ENCODE assay signal across 8 mouse cellular contexts in genomic region chr13:64161916-64162611, GRCm38 (mm10). TPM values are rescaled to one million over a fixed set of nuclear protein-coding genes. Genes with fewer than 3 reads are reported as not detected.
DNase-seq lines count a peak whose midpoint lies in the region; ATAC-seq and TF ChIP-seq lines count a peak whose summit lies in the region.

No protein-coding gene starts in this region.

- no peaks in the 10 kb centered on the region for H3K36me3 ChIP-seq in kidney, adult 2 months (ENCODE audit: control insufficient read depth, insufficient read depth, low read length)
- no peaks in the 10 kb centered on the region for H3K36me3 ChIP-seq in ES-E14 (ENCODE audit: control insufficient read depth, insufficient read depth, low read length, poor library complexity, severe bottlenecking)
- H3K36me3 ChIP-seq in embryonic facial prominence, embryonic 15.5 days: peaks cover 10% of the 10 kb centered on the region; the same call in 1 of the 2 replicates
- H3K36me3 ChIP-seq in hindbrain, embryonic 12.5 days: 0 out of 2 replicates have a peak, but pooled peaks cover 3% of the 10 kb centered on the region
- H3K36me3 ChIP-seq in macrophage (ENCODE audit: inconsistent target): no peaks in the 10 kb centered on the region
- no peaks in the 10 kb centered on the region for H3K36me3 ChIP-seq in stomach, postnatal 0 days (ENCODE audit: control insufficient read depth, insufficient read depth, low read length)

- TF ChIP-seq CTCF in kidney, adult 2 months (conservative IDR thresholded peaks at IDR 0.05; ENCODE audit: insufficient read depth, insufficient read length, low read depth, low read length): no peak
- no peak for TF ChIP-seq CTCF in stomach, postnatal 0 days (IDR thresholded peaks at IDR 0.05; ENCODE audit: low read depth)

- H3K9ac ChIP-seq in ES-E14 (ENCODE audit: insufficient read depth, low read depth, low read length, poor library complexity, severe bottlenecking): peak overlapping the region; percentile 78
- H3K9ac ChIP-seq in embryonic facial prominence, embryonic 15.5 days: peak overlapping the region; percentile 58
- H3K9ac ChIP-seq in hindbrain, embryonic 12.5 days: peak overlapping the region; percentile 87
- H3K9ac ChIP-seq in stomach, postnatal 0 days (ENCODE audit: low read length): peak overlapping the region; percentile 86

- TF ChIP-seq EP300 in stomach, postnatal 0 days (optimal IDR thresholded peaks at IDR 0.05): no peak

- under 1% methylated on average over 71 of the region's 71 CpGs for WGBS in kidney, adult 2 months
- WGBS in embryonic facial prominence, embryonic 15.5 days: under 1% methylated on average over 71 of the region's 71 CpGs
- 1% methylated on average over 71 of the region's 71 CpGs for WGBS in hindbrain, embryonic 12.5 days
- 1% methylated on average over 69 of the region's 71 CpGs for WGBS in macrophage (ENCODE audit: missing documents)
- under 1% methylated on average over 48 of the region's 71 CpGs for WGBS in stomach, postnatal 0 days

- DNase-seq in kidney, adult 2 months: no peak
- DNase-seq in kidney, postnatal 14 days: no peak
- no peak for DNase-seq in ES-E14 (ENCODE audit: low read depth, low spot score)
- DNase-seq in stomach, postnatal 0 days (ENCODE audit: low spot score): no peak
- DNase-seq in adrenal gland, postnatal 14 days: no peak

- H3K4me1 ChIP-seq in kidney, adult 2 months (ENCODE audit: control insufficient read depth, insufficient read depth, low read length): peaks cover 4% of the 10 kb centered on the region; the same call in 1 of the 2 replicates
- no peaks in the 10 kb centered on the region; a peak in 1 of 4 replicates for H3K4me1 ChIP-seq in ES-E14 (ENCODE audit: control insufficient read depth in 2 of 2, insufficient read depth in 2 of 2, low read length in 2 of 2, poor library complexity in 1 of 2)
- H3K4me1 ChIP-seq in embryonic facial prominence, embryonic 15.5 days: peaks cover 15% of the 10 kb centered on the region
- peaks cover 11% of the 10 kb centered on the region for H3K4me1 ChIP-seq in hindbrain, embryonic 12.5 days
- H3K4me1 ChIP-seq in stomach, postnatal 0 days (replicated peaks; ENCODE audit: control insufficient read depth, insufficient read depth): peaks cover 4% of the 10 kb centered on the region; the same call in 1 of the 2 replicates

- H3K9me3 ChIP-seq in ES-E14 (ENCODE audit: control insufficient read depth, insufficient read depth, low read depth, low read length): no peaks in the 10 kb centered on the region
- peaks cover 8% of the 10 kb centered on the region; the same call in 1 of the 2 replicates for H3K9me3 ChIP-seq in embryonic facial prominence, embryonic 15.5 days (replicated peaks)
- H3K9me3 ChIP-seq in hindbrain, embryonic 12.5 days (replicated peaks): peaks cover 12% of the 10 kb centered on the region; the same call in 1 of the 2 replicates
- no peaks in the 10 kb centered on the region for H3K9me3 ChIP-seq in stomach, postnatal 0 days (ENCODE audit: control insufficient read depth, low read length)

- peak overlapping the region; percentile 71 for H3K4me3 ChIP-seq in kidney, adult 2 months (ENCODE audit: insufficient read depth, low read depth, low read length)
- peak overlapping the region; percentile 71 to 88 for H3K4me3 ChIP-seq in ES-E14 (ENCODE audit: insufficient read depth in 1 of 2, low read depth in 1 of 2, low read length in 2 of 2, poor library complexity in 1 of 2, severe bottlenecking in 1 of 2)
- peak overlapping the region; percentile 78 for H3K4me3 ChIP-seq in embryonic facial prominence, embryonic 15.5 days (replicated peaks)
- H3K4me3 ChIP-seq in hindbrain, embryonic 12.5 days: peak overlapping the region; percentile 68
- peak overlapping the region; percentile 47 for H3K4me3 ChIP-seq in macrophage (ENCODE audit: inconsistent target)
- peak overlapping the region; percentile 81 for H3K4me3 ChIP-seq in stomach, postnatal 0 days (ENCODE audit: low read depth, low read length)

- peak; percentile 59 for ATAC-seq in embryonic facial prominence, embryonic 15.5 days (ENCODE audit: insufficient number of reproducible peaks, low FRiP score, low TSS enrichment, low read depth)
- peak; percentile 43 for ATAC-seq in hindbrain, embryonic 12.5 days (ENCODE audit: low FRiP score)
- ATAC-seq in stomach, postnatal 0 days (ENCODE audit: low FRiP score, low TSS enrichment): peak; percentile 72

- H3K4me2 ChIP-seq in embryonic facial prominence, embryonic 15.5 days (replicated peaks): peak overlapping the region; percentile 96
- peak overlapping the region; percentile 96 for H3K4me2 ChIP-seq in hindbrain, embryonic 12.5 days (replicated peaks)
- peak overlapping the region; percentile 96 for H3K4me2 ChIP-seq in stomach, postnatal 0 days (replicated peaks; ENCODE audit: low read depth)

- TF ChIP-seq POLR2A in kidney, adult 2 months (IDR thresholded peaks at IDR 0.05; ENCODE audit: low read depth, low read length): no peak

- no peaks in the 10 kb centered on the region for H3K27me3 ChIP-seq in kidney, adult 2 months (replicated peaks; ENCODE audit: control insufficient read depth, insufficient read depth, low read length)
- H3K27me3 ChIP-seq in embryonic facial prominence, embryonic 15.5 days: no peaks in the 10 kb centered on the region
- peaks cover 9% of the 10 kb centered on the region; the same call in 1 of the 2 replicates for H3K27me3 ChIP-seq in hindbrain, embryonic 12.5 days
- no peaks in the 10 kb centered on the region for H3K27me3 ChIP-seq in stomach, postnatal 0 days (ENCODE audit: control insufficient read depth, insufficient read depth, low read length)

- H3K79me2 ChIP-seq in macrophage (ENCODE audit: inconsistent target): peaks cover 10% of the 10 kb centered on the region; the same call in 1 of the 2 replicates

- in situ Hi-C loops in ES-E14 (cut with MboI; ENCODE audit: low sequenced_read_pairs in 2 of 2, unreplicated experiment in 2 of 2): no loop called here

- H3K27ac ChIP-seq in kidney, adult 2 months (ENCODE audit: insufficient read depth, low read depth, low read length): peak overlapping the region; percentile 45
- H3K27ac ChIP-seq in ES-E14 (ENCODE audit: insufficient read depth, low read depth, low read length, poor library complexity, severe bottlenecking) (no peak overlapping the region), macrophage (no peak overlapping the region)
- peak overlapping the region; percentile 85 for H3K27ac ChIP-seq in embryonic facial prominence, embryonic 15.5 days (replicated peaks)
- peak overlapping the region; percentile 90 for H3K27ac ChIP-seq in hindbrain, embryonic 12.5 days
- H3K27ac ChIP-seq in stomach, postnatal 0 days (replicated peaks): peak overlapping the region; percentile 92

TF ChIP-seq in ES-E14, 5 proteins besides CTCF, POLR2A, EP300 and RAD21:
- TF ChIP-seq HCFC1 (IDR thresholded peaks at IDR 0.05; ENCODE audit: borderline replicate concordance, insufficient read depth, low read length): no peak
- TF ChIP-seq CHD2 (IDR thresholded peaks at IDR 0.05; ENCODE audit: low read depth, low read length): no peak
- no peak for TF ChIP-seq MAFK (IDR thresholded peaks at IDR 0.05; ENCODE audit: insufficient read depth, low read depth, low read length)
- no peak for TF ChIP-seq ZNF384 (IDR thresholded peaks at IDR 0.05; ENCODE audit: low read depth, low read length)
- TF ChIP-seq ZC3H11A (IDR thresholded peaks at IDR 0.05; ENCODE audit: borderline replicate concordance, low read depth, low read length): no peak

RNA-seq across cellular contexts. Expression of gene Habp4, which starts 0.4 kb away (rescaled TPM):
- polyA plus RNA-seq in kidney, adult 2 months (2012; rRNA removed): 35.8 and 37.6 TPM in 2 replicates
- total RNA-seq in ES-E14 (2012; rRNA removed): 4.3 and 5.3 TPM in 2 replicates
- 24.8 and 26.4 TPM in 2 replicates for polyA plus RNA-seq in embryonic facial prominence, embryonic 15.5 days (2015; fragmentation: Nextera tagmentation; extraction: Ambion mirVana)
- polyA plus RNA-seq in hindbrain, embryonic 12.5 days (2016; fragmentation: Nextera tagmentation; extraction: Ambion mirVana): 38.0 TPM in 2 replicates
- total RNA-seq in macrophage (2018; cell fraction: chromatin; rRNA removed): 10 to 100 TPM in 18 of 26 experiments, 1 to 10 TPM in 8; 1.9 to 22.9 (median 12.7) TPM
- 10 to 100 TPM in 21 of 26 experiments, 1 to 10 TPM in 5; 7.7 to 17.7 (median 12.1) TPM for total RNA-seq in macrophage (2018; cell fraction: cytosol; rRNA removed)
- total RNA-seq in macrophage (2018; cell fraction: nucleus; rRNA removed): 10 to 100 TPM in 18 of 26 experiments, 1 to 10 TPM in 8; 3.4 to 27.7 (median 14.7) TPM
- 11.3 to 21.1 TPM (median 14.9 TPM) in 3 replicates for polyA plus RNA-seq in macrophage (2018)
- 11.9 and 13.2 TPM in 2 replicates for polyA plus RNA-seq in stomach, postnatal 0 days (2015; fragmentation: Nextera tagmentation; extraction: Ambion mirVana)
- total RNA-seq in adrenal gland, postnatal 14 days (2021): 24.6 and 28.6 TPM in 2 replicates

RNA-seq across cellular contexts. Expression of gene Zfp367, which starts 9.1 kb away (rescaled TPM):
- polyA plus RNA-seq in kidney, adult 2 months (2012; rRNA removed): 12.2 and 15.5 TPM in 2 replicates
- total RNA-seq in ES-E14 (2012; rRNA removed): 18.0 and 24.8 TPM in 2 replicates
- 18.0 and 18.8 TPM in 2 replicates for polyA plus RNA-seq in embryonic facial prominence, embryonic 15.5 days (2015; fragmentation: Nextera tagmentation; extraction: Ambion mirVana)
- polyA plus RNA-seq in hindbrain, embryonic 12.5 days (2016; fragmentation: Nextera tagmentation; extraction: Ambion mirVana): 13.8 and 14.0 TPM in 2 replicates
- 10 to 100 TPM; 14.5 to 51.9 (median 26.2) TPM for total RNA-seq in macrophage (2018; cell fraction: chromatin; rRNA removed)
- 10 to 100 TPM in 23 of 26 experiments, 1 to 10 TPM in 3; 7.6 to 23.1 (median 12.6) TPM for total RNA-seq in macrophage (2018; cell fraction: cytosol; rRNA removed)
- total RNA-seq in macrophage (2018; cell fraction: nucleus; rRNA removed): 10 to 100 TPM; 12.4 to 54.1 (median 24.3) TPM
- 11.3 to 21.4 TPM (median 14.7 TPM) in 3 replicates for polyA plus RNA-seq in macrophage (2018)
- 10.9 and 12.3 TPM in 2 replicates for polyA plus RNA-seq in stomach, postnatal 0 days (2015; fragmentation: Nextera tagmentation; extraction: Ambion mirVana)
- 28.8 and 30.8 TPM in 2 replicates for total RNA-seq in adrenal gland, postnatal 14 days (2021)

RNA-seq across cellular contexts. Expression of gene Slc35d2, which starts 32.9 kb away (rescaled TPM):
- polyA plus RNA-seq in kidney, adult 2 months (2012; rRNA removed): 10.9 and 13.8 TPM in 2 replicates
- total RNA-seq in ES-E14 (2012; rRNA removed): 7.1 and 9.4 TPM in 2 replicates
- polyA plus RNA-seq in embryonic facial prominence, embryonic 15.5 days (2015; fragmentation: Nextera tagmentation; extraction: Ambion mirVana): 4.3 and 6.4 TPM in 2 replicates
- polyA plus RNA-seq in hindbrain, embryonic 12.5 days (2016; fragmentation: Nextera tagmentation; extraction: Ambion mirVana): 4.7 and 5.9 TPM in 2 replicates
- total RNA-seq in macrophage (2018; cell fraction: chromatin; rRNA removed): 10 to 100 TPM in 18 of 26 experiments, 1 to 10 TPM in 8; 1.7 to 31.8 (median 18.3) TPM
- total RNA-seq in macrophage (2018; cell fraction: cytosol; rRNA removed): 10 to 100 TPM in 20 of 26 experiments, 1 to 10 TPM in 6; 8.1 to 14.3 (median 11.7) TPM
- total RNA-seq in macrophage (2018; cell fraction: nucleus; rRNA removed): 10 to 100 TPM in 19 of 26 experiments, 1 to 10 TPM in 7; 3.6 to 38.5 (median 15.2) TPM
- 9.8 to 12.2 TPM (median 10.3 TPM) in 3 replicates for polyA plus RNA-seq in macrophage (2018)
- 7.9 and 9.5 TPM in 2 replicates for polyA plus RNA-seq in stomach, postnatal 0 days (2015; fragmentation: Nextera tagmentation; extraction: Ambion mirVana)
- total RNA-seq in adrenal gland, postnatal 14 days (2021): 8.6 and 9.2 TPM in 2 replicates

Comparison
In these comparisons a context has a peak if more than half of its experiments do, and no peak if none do; other contexts are left out.
1. H3K27ac ChIP-seq: peak in kidney, adult 2 months (single experiment), embryonic facial prominence, embryonic 15.5 days (single experiment), hindbrain, embryonic 12.5 days (single experiment) and stomach, postnatal 0 days (single experiment); none in ES-E14 (single experiment) and macrophage (single experiment).
2. Peak in every context shown above with its lines, with median percentiles within 50 percentile points of each other: H3K4me3 ChIP-seq, H3K9ac ChIP-seq, ATAC-seq and H3K4me2 ChIP-seq.